Mouse (Mus musculus): ENCODE results near the gene Gatc. TPM values are rescaled to one million over a fixed set of nuclear protein-coding genes. Genes with fewer than 3 reads are reported as not detected.

Gatc gene
- polyA plus RNA-seq, 1 experiment: 12.9 TPM

DNA sequence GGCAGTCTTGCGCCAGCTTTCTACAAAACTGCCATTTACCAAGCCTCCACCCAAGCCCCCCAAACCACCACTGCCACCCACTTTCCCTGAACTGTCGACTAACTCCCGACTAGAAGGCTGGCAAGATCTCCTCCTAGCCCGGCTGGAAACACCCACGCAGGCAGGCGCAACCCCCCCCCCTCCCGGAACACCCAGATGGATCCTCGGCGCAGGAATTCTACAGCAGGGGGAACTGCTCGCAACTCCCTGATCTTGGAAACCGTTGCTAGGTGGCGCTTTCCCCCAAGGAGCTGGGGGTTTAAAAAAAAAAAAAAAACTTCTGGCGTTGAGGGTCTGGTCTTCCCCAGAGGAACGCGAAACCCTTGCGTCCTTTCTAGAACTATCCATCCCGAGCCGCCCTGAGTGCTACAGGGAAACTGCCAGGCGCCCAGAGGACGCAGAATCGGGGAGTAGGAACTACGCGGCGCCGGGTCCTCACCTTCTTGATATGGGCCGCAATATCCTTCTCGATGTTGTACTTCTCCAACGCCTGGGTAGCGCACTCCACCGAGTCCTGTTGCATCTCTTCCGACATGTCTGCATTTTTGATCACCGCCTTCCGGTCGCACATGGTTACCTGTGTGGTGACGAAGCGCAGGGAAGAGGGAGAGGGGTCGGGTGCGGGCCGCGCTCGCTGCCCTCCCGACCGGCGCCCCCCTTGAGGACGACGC lies 40.8 kb downstream of the Gatc start:
- TF ChIP-seq EP300 (IDR thresholded peaks at IDR 0.05; ENCODE audit: insufficient read depth, low read depth, low read length): no peak
- TF ChIP-seq CTCF (IDR thresholded peaks at IDR 0.05; ENCODE audit: low read depth, low read length): peak; percentile 13
- TF ChIP-seq POLR2A (IDR thresholded peaks at IDR 0.05; ENCODE audit: insufficient read depth, low read length): no peak
- H3K27me3 ChIP-seq (ENCODE audit: control insufficient read depth, insufficient read depth, low read length, poor library complexity, severe bottlenecking): no peaks in the 10 kb centered on the region
- H3K9me3 ChIP-seq (replicated peaks; ENCODE audit: control insufficient read depth, insufficient read depth, low read length, poor library complexity, severe bottlenecking): no peaks in the 10 kb centered on the region
- peaks cover 34% of the 10 kb centered on the region for H3K36me3 ChIP-seq (ENCODE audit: control insufficient read depth, insufficient read depth, low read length, poor library complexity, severe bottlenecking)
- no peaks in the 10 kb centered on the region for H3K4me1 ChIP-seq (ENCODE audit: control insufficient read depth, insufficient read depth, low read length)
- H3K9ac ChIP-seq (ENCODE audit: low read depth, poor library complexity, severe bottlenecking): peak overlapping the region; percentile 68
- peak overlapping the region; percentile 31 for H3K27ac ChIP-seq (ENCODE audit: insufficient read depth, low read length)
- peak overlapping the region; percentile 77 for H3K4me3 ChIP-seq (ENCODE audit: low read depth, low read length)

- H3K27ac ChIP-seq (ENCODE audit: insufficient read depth, low read length): no peak overlapping the region
- H3K4me3 ChIP-seq (ENCODE audit: low read depth, low read length): no peak overlapping the region
- no peaks in the 10 kb centered on the region for H3K9me3 ChIP-seq (replicated peaks; ENCODE audit: control insufficient read depth, insufficient read depth, low read length, poor library complexity, severe bottlenecking)
- no peak overlapping the region for H3K9ac ChIP-seq (ENCODE audit: low read depth, poor library complexity, severe bottlenecking)
- TF ChIP-seq POLR2A (IDR thresholded peaks at IDR 0.05; ENCODE audit: insufficient read depth, low read length) (no peak), EP300 (IDR thresholded peaks at IDR 0.05; ENCODE audit: insufficient read depth, low read depth, low read length) (no peak), CTCF (IDR thresholded peaks at IDR 0.05; ENCODE audit: low read depth, low read length) (no peak)
- H3K4me1 ChIP-seq (ENCODE audit: control insufficient read depth, insufficient read depth, low read length): no peaks in the 10 kb centered on the region
- H3K36me3 ChIP-seq (ENCODE audit: control insufficient read depth, insufficient read depth, low read length, poor library complexity, severe bottlenecking): peaks cover 35% of the 10 kb centered on the region
- H3K27me3 ChIP-seq (ENCODE audit: control insufficient read depth, insufficient read depth, low read length, poor library complexity, severe bottlenecking): no peaks in the 10 kb centered on the region
Observed at GRCm38 (mm10) chr5:115296347-115296746, 44.6 kb downstream of the Gatc start.

DNA sequence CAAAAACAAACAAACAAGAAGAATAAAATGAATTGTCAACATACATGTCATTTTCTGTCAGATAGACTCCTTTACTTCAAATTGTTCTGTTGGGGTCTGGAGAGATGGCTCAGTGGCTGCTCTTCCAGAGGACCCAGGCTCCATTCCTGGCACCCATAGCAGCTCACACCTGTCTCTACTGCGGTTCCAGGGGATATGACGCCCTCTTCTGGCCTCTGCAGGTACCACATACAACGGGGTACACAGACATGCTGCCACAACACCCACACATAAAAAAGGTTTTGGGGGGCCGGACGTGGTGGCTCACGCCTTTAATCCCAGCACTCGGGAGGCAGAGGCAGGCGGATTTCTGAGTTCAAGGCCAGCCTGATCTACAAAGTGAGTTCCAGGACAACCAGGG lies 46.8 kb downstream of the Gatc start:
- Histone ChIP-seq H3K9ac (ENCODE audit: low read depth, poor library complexity, severe bottlenecking) (no peak overlapping the region), H3K27me3 (ENCODE audit: control insufficient read depth, insufficient read depth, low read length, poor library complexity, severe bottlenecking) (no peaks in the 10 kb centered on the region), H3K4me1 (ENCODE audit: control insufficient read depth, insufficient read depth, low read length) (no peaks in the 10 kb centered on the region), H3K4me3 (ENCODE audit: low read depth, low read length) (no peak overlapping the region), H3K9me3 (replicated peaks; ENCODE audit: control insufficient read depth, insufficient read depth, low read length, poor library complexity, severe bottlenecking) (no peaks in the 10 kb centered on the region), H3K36me3 (ENCODE audit: control insufficient read depth, insufficient read depth, low read length, poor library complexity, severe bottlenecking) (peaks cover 32% of the 10 kb centered on the region), H3K27ac (ENCODE audit: insufficient read depth, low read length) (no peak overlapping the region)
- TF ChIP-seq CTCF (IDR thresholded peaks at IDR 0.05; ENCODE audit: low read depth, low read length): peak; percentile 69
- TF ChIP-seq POLR2A (IDR thresholded peaks at IDR 0.05; ENCODE audit: insufficient read depth, low read length): no peak
- no peak for TF ChIP-seq EP300 (IDR thresholded peaks at IDR 0.05; ENCODE audit: insufficient read depth, low read depth, low read length)

- Histone ChIP-seq H3K27ac (ENCODE audit: insufficient read depth, low read length) (no peak overlapping the region), H3K9me3 (replicated peaks; ENCODE audit: control insufficient read depth, insufficient read depth, low read length, poor library complexity, severe bottlenecking) (no peaks in the 10 kb centered on the region), H3K27me3 (ENCODE audit: control insufficient read depth, insufficient read depth, low read length, poor library complexity, severe bottlenecking) (no peaks in the 10 kb centered on the region), H3K4me3 (ENCODE audit: low read depth, low read length) (no peak overlapping the region), H3K9ac (ENCODE audit: low read depth, poor library complexity, severe bottlenecking) (no peak overlapping the region), H3K36me3 (ENCODE audit: control insufficient read depth, insufficient read depth, low read length, poor library complexity, severe bottlenecking) (peaks cover 13% of the 10 kb centered on the region), H3K4me1 (ENCODE audit: control insufficient read depth, insufficient read depth, low read length) (no peaks in the 10 kb centered on the region)
- TF ChIP-seq EP300 (IDR thresholded peaks at IDR 0.05; ENCODE audit: insufficient read depth, low read depth, low read length): no peak
- TF ChIP-seq CTCF (IDR thresholded peaks at IDR 0.05; ENCODE audit: low read depth, low read length): peak; percentile 54
Observed at GRCm38 (mm10) chr5:115284735-115285134, 56.2 kb downstream of the Gatc start.

Other genes starting within 250 kb of the Gatc start
- not detected in 2 replicates for gene Gm10401, start 242.9 kb downstream of the Gatc start, polyA plus RNA-seq (2011; ENCODE audit: insufficient read depth, insufficient read length, low read depth, missing spikeins)
- 44.8 and 52.1 TPM in 2 replicates for gene Acads, start 221.8 kb downstream of the Gatc start, polyA plus RNA-seq (2011; ENCODE audit: insufficient read depth, insufficient read length, low read depth, missing spikeins)
- 35.5 and 36.9 TPM in 2 replicates for gene Unc119b, start 206.2 kb downstream of the Gatc start, polyA plus RNA-seq (2011; ENCODE audit: insufficient read depth, insufficient read length, low read depth, missing spikeins)
- 137 and 139 TPM in 2 replicates for gene Mlec, start 183.0 kb downstream of the Gatc start, polyA plus RNA-seq (2011; ENCODE audit: insufficient read depth, insufficient read length, low read depth, missing spikeins)
- 8.1 and 11.4 TPM in 2 replicates for gene Cabp1, start 146.8 kb downstream of the Gatc start, polyA plus RNA-seq (2011; ENCODE audit: insufficient read depth, insufficient read length, low read depth, missing spikeins)
- gene Pop5, start 105.3 kb downstream of the Gatc start, polyA plus RNA-seq (2011; ENCODE audit: insufficient read depth, insufficient read length, low read depth, missing spikeins): 76.1 and 79.9 TPM in 2 replicates
- 180 and 185 TPM in 2 replicates for gene Rnf10, start 68.3 kb downstream of the Gatc start, polyA plus RNA-seq (2011; ENCODE audit: insufficient read depth, insufficient read length, low read depth, missing spikeins)
- 28.3 and 35.9 TPM in 2 replicates for gene Coq5, start 61.5 kb downstream of the Gatc start, polyA plus RNA-seq (2011; ENCODE audit: insufficient read depth, insufficient read length, low read depth, missing spikeins)
- 556 and 609 TPM in 2 replicates for gene Dynll1, start 40.2 kb downstream of the Gatc start, polyA plus RNA-seq (2011; ENCODE audit: insufficient read depth, insufficient read length, low read depth, missing spikeins)
- 107 and 111 TPM in 2 replicates for gene Srsf9, start 14.0 kb downstream of the Gatc start, polyA plus RNA-seq (2011; ENCODE audit: insufficient read depth, insufficient read length, low read depth, missing spikeins)
- gene Triap1, start within 50 bp of the Gatc start, polyA plus RNA-seq (2011; ENCODE audit: insufficient read depth, insufficient read length, low read depth, missing spikeins): 21.6 and 22.9 TPM in 2 replicates
- 319 and 337 TPM in 2 replicates for gene Cox6a1, start 7.8 kb upstream of the Gatc start, polyA plus RNA-seq (2011; ENCODE audit: insufficient read depth, insufficient read length, low read depth, missing spikeins)
- 48.7 and 49.2 TPM in 2 replicates for gene Msi1, start 88.4 kb upstream of the Gatc start, polyA plus RNA-seq (2011; ENCODE audit: insufficient read depth, insufficient read length, low read depth, missing spikeins)
- gene Pla2g1b, start 125.1 kb upstream of the Gatc start, polyA plus RNA-seq (2011; ENCODE audit: insufficient read depth, insufficient read length, low read depth, missing spikeins): 55.4 and 63.2 TPM in 2 replicates
- gene Sirt4, start 143.5 kb upstream of the Gatc start, polyA plus RNA-seq (2011; ENCODE audit: insufficient read depth, insufficient read length, low read depth, missing spikeins): 22.2 and 28.3 TPM in 2 replicates
- gene Pxn, start 165.5 kb upstream of the Gatc start, polyA plus RNA-seq (2011; ENCODE audit: insufficient read depth, insufficient read length, low read depth, missing spikeins): 35.1 and 38.1 TPM in 2 replicates
- gene Rplp0, start 218.3 kb upstream of the Gatc start, polyA plus RNA-seq (2011; ENCODE audit: insufficient read depth, insufficient read length, low read depth, missing spikeins): 3,041 and 3,060 TPM in 2 replicates
- 62.0 and 63.3 TPM in 2 replicates for gene Gcn1l1, start 224.1 kb upstream of the Gatc start, polyA plus RNA-seq (2011; ENCODE audit: insufficient read depth, insufficient read length, low read depth, missing spikeins)